Mouse (Mus musculus): ENCODE results near the gene Rrbp1. TPM values are rescaled to one million over a fixed set of nuclear protein-coding genes. Genes with fewer than 3 reads are reported as not detected.

Gene Rrbp1
- polyA plus RNA-seq, 1 experiment from 2014 or later: 79.4 TPM

- Histone ChIP-seq H3K36me3 (ENCODE audit: insufficient read depth, low read length) (peaks cover 15% of the 10 kb centered on the region), H3K9me3 (ENCODE audit: low read length) (no peaks in the 10 kb centered on the region), H3K4me1 (ENCODE audit: insufficient read depth, low read depth, low read length) (no peaks in the 10 kb centered on the region), H3K4me3 (ENCODE audit: low read depth, low read length) (no peak overlapping the region), H3K27ac (ENCODE audit: low read length) (no peak overlapping the region), H3K9ac (replicated peaks; ENCODE audit: low read depth) (no peak overlapping the region), H3K27me3 (replicated peaks; ENCODE audit: insufficient read depth, low read length) (no peaks in the 10 kb centered on the region), H3K4me2 (replicated peaks; ENCODE audit: low read depth, low read length) (no peak overlapping the region)
- ATAC-seq (no peak), DNase-seq (ENCODE audit: low spot score) (no peak)
- TF ChIP-seq EP300 (IDR thresholded peaks at IDR 0.05): no peak
- 95% methylated on average over 7 of the region's 7 CpGs for WGBS
These were observed 37.9 kb downstream of the Rrbp1 start for GRCm38 (mm10) chr2:143973161-143973560.

GRCm38 (mm10) chr2:143971887-143972286 is 39.2 kb downstream of the Rrbp1 start:
- no peak overlapping the region for H3K4me3 ChIP-seq (ENCODE audit: low read depth, low read length)
- H3K4me2 ChIP-seq (replicated peaks; ENCODE audit: low read depth, low read length): no peak overlapping the region
- H3K36me3 ChIP-seq (ENCODE audit: insufficient read depth, low read length): peaks cover 27% of the 10 kb centered on the region
- 84% methylated on average over 2 of the region's 2 CpGs for WGBS
- H3K4me1 ChIP-seq (ENCODE audit: insufficient read depth, low read depth, low read length): no peaks in the 10 kb centered on the region
- no peak for TF ChIP-seq CTCF (IDR thresholded peaks at IDR 0.05)
- TF ChIP-seq EP300 (IDR thresholded peaks at IDR 0.05): no peak
- no peaks in the 10 kb centered on the region for H3K9me3 ChIP-seq (ENCODE audit: low read length)
- ATAC-seq (no peak), DNase-seq (ENCODE audit: low spot score) (no peak)
- H3K27me3 ChIP-seq (replicated peaks; ENCODE audit: insufficient read depth, low read length): no peaks in the 10 kb centered on the region
- no peak overlapping the region for H3K27ac ChIP-seq (ENCODE audit: low read length)
- no peak overlapping the region for H3K9ac ChIP-seq (replicated peaks; ENCODE audit: low read depth)

- Histone ChIP-seq H3K4me1 (ENCODE audit: insufficient read depth, low read depth, low read length) (no peaks in the 10 kb centered on the region), H3K27me3 (replicated peaks; ENCODE audit: insufficient read depth, low read length) (no peaks in the 10 kb centered on the region), H3K4me2 (replicated peaks; ENCODE audit: low read depth, low read length) (no peak overlapping the region), H3K36me3 (ENCODE audit: insufficient read depth, low read length) (peaks cover 31% of the 10 kb centered on the region), H3K9ac (replicated peaks; ENCODE audit: low read depth) (no peak overlapping the region), H3K4me3 (ENCODE audit: low read depth, low read length) (no peak overlapping the region), H3K9me3 (ENCODE audit: low read length) (no peaks in the 10 kb centered on the region), H3K27ac (ENCODE audit: low read length) (no peak overlapping the region)
- 77% methylated on average over 2 of the region's 2 CpGs for WGBS
- no peak for ATAC-seq
- DNase-seq (ENCODE audit: low spot score): no peak
- TF ChIP-seq CTCF (IDR thresholded peaks at IDR 0.05): no peak
- no peak for TF ChIP-seq EP300 (IDR thresholded peaks at IDR 0.05)
These were observed 40.2 kb downstream of the Rrbp1 start for GRCm38 (mm10) chr2:143970841-143971240.

GRCm38 (mm10) chr2:143969260-143969659 is 41.8 kb downstream of the Rrbp1 start:
- H3K36me3 ChIP-seq (ENCODE audit: insufficient read depth, low read length): peaks cover 39% of the 10 kb centered on the region
- ATAC-seq (no peak), DNase-seq (ENCODE audit: low spot score) (no peak)
- no peaks in the 10 kb centered on the region for H3K27me3 ChIP-seq (replicated peaks; ENCODE audit: insufficient read depth, low read length)
- no peaks in the 10 kb centered on the region for H3K4me1 ChIP-seq (ENCODE audit: insufficient read depth, low read depth, low read length)
- TF ChIP-seq CTCF (IDR thresholded peaks at IDR 0.05) (no peak), EP300 (IDR thresholded peaks at IDR 0.05) (no peak)
- H3K4me2 ChIP-seq (replicated peaks; ENCODE audit: low read depth, low read length): no peak overlapping the region
- H3K9ac ChIP-seq (replicated peaks; ENCODE audit: low read depth): no peak overlapping the region
- 94% methylated on average over 7 of the region's 7 CpGs for WGBS
- no peak overlapping the region for H3K27ac ChIP-seq (ENCODE audit: low read length)
- H3K4me3 ChIP-seq (ENCODE audit: low read depth, low read length): no peak overlapping the region
- H3K9me3 ChIP-seq (ENCODE audit: low read length): no peaks in the 10 kb centered on the region

GRCm38 (mm10) chr2:143963318-143963717 is 47.7 kb downstream of the Rrbp1 start:
- WGBS: 100% methylated on average over 1 of the region's 1 CpGs
- Histone ChIP-seq H3K27me3 (replicated peaks; ENCODE audit: insufficient read depth, low read length) (no peaks in the 10 kb centered on the region), H3K27ac (ENCODE audit: low read length) (no peak overlapping the region), H3K36me3 (ENCODE audit: insufficient read depth, low read length) (peaks cover 56% of the 10 kb centered on the region), H3K9ac (replicated peaks; ENCODE audit: low read depth) (no peak overlapping the region), H3K4me3 (ENCODE audit: low read depth, low read length) (no peak overlapping the region), H3K4me1 (ENCODE audit: insufficient read depth, low read depth, low read length) (no peaks in the 10 kb centered on the region), H3K4me2 (replicated peaks; ENCODE audit: low read depth, low read length) (no peak overlapping the region), H3K9me3 (ENCODE audit: low read length) (no peaks in the 10 kb centered on the region)
- TF ChIP-seq CTCF (IDR thresholded peaks at IDR 0.05): peak; percentile 16; the same call in 1 of the 2 replicates
- TF ChIP-seq EP300 (IDR thresholded peaks at IDR 0.05): no peak
- ATAC-seq: no peak
- no peak for DNase-seq (ENCODE audit: low spot score)

GRCm38 (mm10) chr2:143962192-143962591 is 48.9 kb downstream of the Rrbp1 start:
- WGBS: 94% methylated on average over 5 of the region's 5 CpGs
- H3K27me3 ChIP-seq (replicated peaks; ENCODE audit: insufficient read depth, low read length): no peaks in the 10 kb centered on the region
- no peaks in the 10 kb centered on the region for H3K9me3 ChIP-seq (ENCODE audit: low read length)
- H3K36me3 ChIP-seq (ENCODE audit: insufficient read depth, low read length): peaks cover 48% of the 10 kb centered on the region
- TF ChIP-seq EP300 (IDR thresholded peaks at IDR 0.05): no peak
- H3K4me1 ChIP-seq (ENCODE audit: insufficient read depth, low read depth, low read length): no peaks in the 10 kb centered on the region
- H3K4me3 ChIP-seq (ENCODE audit: low read depth, low read length): no peak overlapping the region
- H3K27ac ChIP-seq (ENCODE audit: low read length): no peak overlapping the region
- H3K9ac ChIP-seq (replicated peaks; ENCODE audit: low read depth): no peak overlapping the region
- no peak overlapping the region for H3K4me2 ChIP-seq (replicated peaks; ENCODE audit: low read depth, low read length)
- ATAC-seq: no peak
- no peak for DNase-seq (ENCODE audit: low spot score)

GRCm38 (mm10) chr2:143955746-143956145 is 55.3 kb downstream of the Rrbp1 start:
- H3K27me3 ChIP-seq (replicated peaks; ENCODE audit: insufficient read depth, low read length): no peaks in the 10 kb centered on the region
- DNase-seq (ENCODE audit: low spot score) (no peak), ATAC-seq (no peak)
- H3K9me3 ChIP-seq (ENCODE audit: low read length): no peaks in the 10 kb centered on the region
- H3K4me1 ChIP-seq (ENCODE audit: insufficient read depth, low read depth, low read length): no peaks in the 10 kb centered on the region
- no peak overlapping the region for H3K9ac ChIP-seq (replicated peaks; ENCODE audit: low read depth)
- H3K4me3 ChIP-seq (ENCODE audit: low read depth, low read length): no peak overlapping the region
- TF ChIP-seq CTCF (IDR thresholded peaks at IDR 0.05) (no peak), EP300 (IDR thresholded peaks at IDR 0.05) (no peak)
- H3K27ac ChIP-seq (ENCODE audit: low read length): no peak overlapping the region
- H3K4me2 ChIP-seq (replicated peaks; ENCODE audit: low read depth, low read length): no peak overlapping the region
- WGBS: 94% methylated on average over 4 of the region's 4 CpGs
- H3K36me3 ChIP-seq (ENCODE audit: insufficient read depth, low read length): peaks cover 67% of the 10 kb centered on the region
